In the genomic region with DNA sequence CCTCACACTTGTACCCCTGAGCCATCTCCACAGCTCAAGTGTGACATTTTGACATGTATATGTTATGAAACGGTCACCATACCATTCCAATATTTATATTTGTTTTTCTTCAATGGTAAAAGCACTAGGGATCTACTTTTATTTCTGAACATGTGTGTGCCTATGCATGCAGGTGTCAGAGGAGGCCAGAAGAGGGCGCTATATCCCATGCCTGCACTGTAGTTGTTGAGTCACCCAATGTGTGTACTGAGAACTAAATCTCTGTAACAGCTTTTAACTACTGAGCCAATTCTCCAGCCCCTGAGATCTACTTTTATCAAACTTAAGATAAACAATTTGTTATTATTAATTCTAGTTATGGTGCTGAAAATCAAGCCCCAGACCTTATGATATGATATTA, we compare ENCODE assay signal across 10 mouse cellular contexts. TPM values are rescaled to one million over a fixed set of nuclear protein-coding genes. Genes with fewer than 3 reads are reported as not detected.
A peak's percentile ranks its signal among the peaks of the same experiment; 100 is the strongest.
DNase-seq lines count a peak whose midpoint lies in the region; TF ChIP-seq lines count a peak whose summit lies in the region.
"Had no signal": no experiment of that assay in that cellular context is flagged by ENCODE, and none has a peak within 500 bp of the region (broad histone marks: within the 10 kb centered on the region; RNA-seq: fewer than 3 reads in every experiment).

No protein-coding gene starts in this region.

- TF ChIP-seq POLR2A in kidney, adult 2 months (IDR thresholded peaks at IDR 0.05; ENCODE audit: low read depth, low read length) = no peak

- no peaks in the 10 kb centered on the region for H3K27me3 ChIP-seq in kidney, adult 2 months (replicated peaks; ENCODE audit: control insufficient read depth, insufficient read depth, low read length)
- H3K27me3 ChIP-seq: hindbrain, embryonic 15.5 days had no signal

- 78% methylated on average over 2 of the region's 2 CpGs for WGBS in kidney, adult 2 months

- H3K4me3 ChIP-seq in kidney, adult 2 months (ENCODE audit: insufficient read depth, low read depth, low read length) = no peak overlapping the region
- H3K4me3 ChIP-seq: hindbrain, embryonic 15.5 days had no signal

- TF ChIP-seq CTCF in kidney, adult 2 months (conservative IDR thresholded peaks at IDR 0.05; ENCODE audit: insufficient read depth, insufficient read length, low read depth, low read length) = peak; percentile 37; the same call in 1 of the 2 replicates

- H3K36me3 ChIP-seq in kidney, adult 2 months (ENCODE audit: control insufficient read depth, insufficient read depth, low read length) = no peaks in the 10 kb centered on the region
- H3K36me3 ChIP-seq: hindbrain, embryonic 15.5 days had no signal

- no peaks in the 10 kb centered on the region for H3K4me1 ChIP-seq in kidney, adult 2 months (ENCODE audit: control insufficient read depth, insufficient read depth, low read length)
- H3K4me1 ChIP-seq: hindbrain, embryonic 15.5 days had no signal

- DNase-seq in embryo, embryonic 10 days (ENCODE audit: low spot score) = peak; percentile 56
- DNase-seq in embryo, embryonic 11 days = no peak
- DNase-seq in kidney, adult 2 months = no peak
- DNase-seq in kidney, adult 8-10 months = no peak
- peak; percentile 14 for DNase-seq in retina, embryonic 14.5 days (ENCODE audit: low spot score)
- no peak for DNase-seq in retina, postnatal 1 day
- DNase-seq in skeletal muscle tissue, adult 2 months (ENCODE audit: low read depth, low spot score) = peak; percentile 14
- DNase-seq in adrenal gland, adult 18-20 months (ENCODE audit: low spot score in 2 of 2) = no peak

- no peak overlapping the region for H3K27ac ChIP-seq in kidney, adult 2 months (ENCODE audit: insufficient read depth, low read depth, low read length)
- H3K27ac ChIP-seq: hindbrain, embryonic 15.5 days had no signal

RNA-seq across cellular contexts. Expression of a gene that starts 48.2 kb away (rescaled TPM):
- polyA plus RNA-seq in kidney, adult 2 months (2012; rRNA removed) = 0.10 and 0.16 TPM in 2 replicates
- total RNA-seq in adrenal gland, adult 18-20 months (2021) = under 1 TPM; 0.23 to 0.48 TPM
- total RNA-seq: monocyte, adult 5-6 weeks had no signal

Comparison
In these comparisons a context has a peak if more than half of its experiments do, and no peak if none do; other contexts are left out.
1. DNase-seq: peak in embryo, embryonic 10 days (single experiment), retina, embryonic 14.5 days (single experiment) and skeletal muscle tissue, adult 2 months (single experiment); none in embryo, embryonic 11 days (single experiment), kidney, adult 2 months (single experiment), kidney, adult 8-10 months (0 of 2), retina, postnatal 1 day (single experiment) and adrenal gland, adult 18-20 months (0 of 2).